Mouse (Mus musculus) left cerebral cortex, postnatal 4 days (tissue): ENCODE measurements around the gene Tgfa. TPM values are rescaled to one million over a fixed set of nuclear protein-coding genes. Genes with fewer than 3 reads are reported as not detected.
A peak's percentile ranks its signal among the peaks of the same experiment; 100 is the strongest.

Source experiments
- DNase-seq: peaks from one replicate; pipeline ENCODE4 v3.0.0-alpha.2; 2022
- intact Hi-C: fragments of 180-260 bp; cut with DNase I; formaldehyde crosslinking; loops from one replicate; pipeline ENCODE4 v1.15.1; 2025
- total RNA-seq, 2 experiments: library from RNA; stranded (reverse); gene quantifications; 2 replicates each; pipeline ENCODE4 v1.2.3; 2021

Gene Tgfa
- total RNA-seq = 10 to 100 TPM; 28.6 TPM

- DNase-seq = peak; percentile 57
- intact Hi-C loops = no loop called here
Measured at GRCm38 (mm10) chr6:86194941-86195932, at the start of gene Tgfa. TSS of gene Tgfa (plus strand) at chr6:86195223.

- no peak for DNase-seq
- intact Hi-C loops = no loop called here
Measured at GRCm38 (mm10) chr6:86148518-86148917, 46.5 kb upstream of the Tgfa start.

- DNase-seq = no peak
- intact Hi-C loops = no loop called here
Measured at GRCm38 (mm10) chr6:86149001-86149400, 46.0 kb upstream of the Tgfa start.

GRCm38 (mm10) chr6:86152676-86153075 lies 42.3 kb upstream of the Tgfa start:
- intact Hi-C loops = no loop called here
- DNase-seq = no peak

GRCm38 (mm10) chr6:86153436-86153990 lies 41.5 kb upstream of the Tgfa start:
- no peak for DNase-seq
- intact Hi-C loops = no loop called here

DNA sequence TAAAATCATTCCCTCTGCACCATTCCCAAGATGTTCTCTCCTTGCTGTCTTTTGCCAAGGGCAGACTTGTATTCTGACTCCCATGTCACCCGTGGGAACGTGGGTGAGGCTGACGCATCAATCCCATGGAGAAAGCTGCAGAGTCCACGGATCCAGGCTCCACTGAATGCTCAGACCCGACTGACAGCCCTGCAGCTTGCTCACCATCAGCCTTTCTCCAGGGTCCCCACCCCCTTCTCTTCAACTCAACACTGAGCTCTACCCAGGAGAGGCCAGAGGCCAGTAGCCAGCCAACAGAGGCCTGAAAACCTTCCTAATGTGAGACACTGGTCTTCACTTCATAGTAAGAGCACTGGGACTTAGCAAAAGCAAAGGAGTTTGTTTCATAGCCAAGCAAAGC lies 41.0 kb upstream of the Tgfa start:
- intact Hi-C loops = no loop called here

DNA sequence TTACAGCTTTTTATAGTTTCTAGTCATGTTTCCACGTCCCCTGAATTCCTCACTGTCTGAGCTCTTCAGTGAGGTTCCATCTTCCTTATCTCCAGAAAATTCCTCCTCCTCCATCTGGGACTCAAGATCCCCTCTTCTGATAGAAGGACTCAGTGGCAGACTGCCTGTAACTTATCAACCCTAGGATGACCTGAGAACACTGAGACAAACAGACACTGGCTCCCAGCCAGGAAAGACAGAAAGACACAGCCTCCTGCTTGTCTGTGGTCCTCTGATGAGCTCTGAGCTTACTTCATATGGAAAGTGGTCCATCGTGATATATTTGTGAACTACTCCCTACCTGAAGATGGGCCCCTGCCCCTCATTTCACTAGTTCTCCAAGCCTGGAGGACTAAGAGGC lies 40.5 kb upstream of the Tgfa start:
- intact Hi-C loops = no loop called here

More for the DNA sequence above, 41.0 kb upstream of the Tgfa start:
- DNase-seq = no peak

DNA sequence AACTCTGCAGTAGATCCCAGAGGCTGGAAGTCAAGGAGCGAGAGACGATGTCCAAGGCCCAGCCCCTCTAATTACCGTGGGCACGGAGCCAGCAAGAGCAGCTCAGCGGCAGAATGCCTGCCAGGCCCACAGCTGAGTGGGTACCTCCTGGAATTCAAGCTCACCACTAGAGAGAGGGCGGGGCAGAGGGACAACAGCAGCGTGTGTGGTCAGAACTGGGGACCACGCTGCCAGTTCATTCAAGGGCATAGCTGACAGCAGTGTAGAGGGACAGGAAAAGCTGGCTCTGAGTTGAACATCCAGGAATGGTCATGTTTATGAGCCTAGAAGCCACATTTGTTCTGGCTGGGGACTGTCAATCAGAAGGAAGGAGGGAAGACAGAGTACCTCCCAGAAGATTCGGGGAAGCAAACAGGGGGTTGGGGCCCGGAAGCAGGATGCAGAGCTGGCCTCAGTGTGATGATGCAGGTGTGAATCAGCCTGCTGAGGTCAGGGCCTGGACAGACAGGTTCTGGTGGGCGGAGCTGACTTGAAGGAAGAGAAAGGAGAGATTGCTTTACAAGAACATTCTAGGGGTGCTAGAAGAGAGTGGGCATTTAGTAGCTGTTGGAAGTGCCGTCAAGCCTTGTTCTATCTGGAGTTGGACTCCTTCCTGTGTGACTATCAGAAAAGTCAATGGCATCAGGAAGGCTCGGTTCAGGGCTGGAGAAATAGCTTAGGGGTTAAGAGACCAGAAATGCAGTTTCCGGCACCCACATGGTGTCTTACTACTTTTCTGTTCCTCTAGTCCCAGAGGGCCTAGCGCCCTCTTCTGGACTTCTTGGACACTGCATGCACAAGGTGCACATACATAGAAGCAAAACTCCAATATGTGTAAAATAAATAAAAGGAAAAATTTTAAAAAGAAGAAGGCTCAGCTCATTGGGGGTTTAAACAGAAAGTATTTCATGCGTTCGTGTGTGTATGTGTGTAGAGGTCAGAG lies 37.5 kb upstream of the Tgfa start:
- intact Hi-C loops = no loop called here
- DNase-seq = peak; percentile 85

More for the DNA sequence above, 40.5 kb upstream of the Tgfa start:
- no peak for DNase-seq

DNA sequence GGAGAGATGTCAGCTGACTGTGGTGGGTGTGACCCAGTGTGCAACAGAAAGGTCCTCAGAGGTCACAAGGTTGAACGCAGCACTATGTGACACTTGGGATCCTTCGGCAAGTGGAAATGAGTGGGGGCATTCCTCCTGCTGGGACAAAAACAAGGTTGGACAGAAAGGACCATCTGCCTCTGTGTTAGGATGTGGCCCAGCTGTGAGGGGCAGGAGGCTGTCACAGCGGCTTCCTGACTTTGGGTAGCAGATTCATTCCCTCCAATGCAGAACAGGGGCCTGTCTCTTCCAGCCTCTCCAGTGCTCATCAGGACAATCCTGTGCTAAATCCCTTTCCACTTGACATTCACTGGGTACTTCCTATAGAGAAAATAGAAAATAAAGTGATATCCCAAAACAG lies 34.1 kb upstream of the Tgfa start:
- DNase-seq = no peak
- intact Hi-C loops = no loop called here

- intact Hi-C loops = no loop called here
Measured at GRCm38 (mm10) chr6:86161586-86161985, 33.4 kb upstream of the Tgfa start.

DNA sequence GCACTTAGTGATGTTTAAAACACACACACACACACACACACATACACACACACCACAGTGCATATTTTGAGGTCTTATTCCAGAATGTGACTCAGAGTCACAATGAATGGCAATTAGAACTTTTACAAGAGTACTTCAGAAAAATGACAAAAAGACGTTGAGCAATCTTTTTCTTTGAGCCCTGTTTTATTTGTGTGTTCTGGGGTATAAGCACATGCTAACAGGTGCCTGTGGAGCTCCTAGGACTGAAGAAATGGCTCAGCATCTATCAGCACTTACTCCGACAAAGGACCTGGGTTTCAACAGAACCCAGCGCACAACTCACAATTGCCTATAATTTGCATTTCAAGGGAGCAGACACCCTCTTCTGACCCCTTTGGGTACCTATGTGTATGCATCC lies 31.0 kb upstream of the Tgfa start:
- intact Hi-C loops = no loop called here
- DNase-seq = no peak

More at GRCm38 (mm10) chr6:86161586-86161985, 33.4 kb upstream of the Tgfa start:
- DNase-seq = no peak

GRCm38 (mm10) chr6:86166426-86166825 lies 28.6 kb upstream of the Tgfa start:
- intact Hi-C loops = no loop called here
- DNase-seq = no peak

- DNase-seq = no peak
- intact Hi-C loops = no loop called here
Measured at GRCm38 (mm10) chr6:86167851-86168250, 27.2 kb upstream of the Tgfa start.

GRCm38 (mm10) chr6:86169166-86169565 lies 25.9 kb upstream of the Tgfa start:
- no peak for DNase-seq
- intact Hi-C loops = no loop called here

DNA sequence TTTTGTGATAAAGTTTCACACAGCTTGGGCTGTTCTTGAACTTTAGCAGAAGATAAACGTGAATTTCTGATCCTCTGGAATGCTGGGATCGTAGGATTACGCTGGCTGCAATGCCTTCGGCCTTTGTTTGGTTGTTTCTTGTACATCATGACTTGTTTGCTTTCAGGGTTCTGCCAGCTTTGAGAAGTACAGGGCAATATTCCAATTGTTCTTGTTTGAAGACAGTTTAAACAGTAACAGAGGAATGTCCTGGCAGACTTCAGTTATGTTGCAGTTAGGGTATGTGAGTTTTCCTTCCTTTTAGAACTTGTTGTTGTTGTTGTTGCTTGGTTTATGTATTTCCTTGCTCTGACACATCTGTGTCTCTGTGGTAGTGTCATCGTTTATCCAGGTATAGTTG lies 18.8 kb upstream of the Tgfa start:
- DNase-seq = no peak
- intact Hi-C loops = no loop called here

DNA sequence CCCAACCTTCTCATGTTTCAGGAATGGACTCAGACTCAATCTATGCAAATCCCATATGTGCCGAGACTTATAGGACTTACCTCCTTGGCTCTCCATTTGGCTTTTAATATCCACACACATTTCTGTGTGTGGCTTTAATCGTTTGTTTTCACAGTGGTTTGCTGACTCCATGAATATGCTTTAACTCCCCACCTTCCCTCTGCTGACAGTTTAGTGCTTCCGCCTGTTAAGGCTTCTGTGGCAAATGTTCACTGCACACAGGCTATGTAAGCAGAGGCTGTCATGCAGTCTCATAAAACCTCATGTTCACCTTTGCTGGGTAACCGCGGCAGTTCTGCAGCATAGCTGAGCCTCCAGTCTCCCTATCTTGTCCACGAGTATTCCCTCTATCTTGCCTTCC lies 18.3 kb upstream of the Tgfa start:
- intact Hi-C loops = no loop called here

GRCm38 (mm10) chr6:86177331-86177982 lies 17.6 kb upstream of the Tgfa start:
- intact Hi-C loops = no loop called here
- DNase-seq = no peak

More for the DNA sequence above, 18.3 kb upstream of the Tgfa start:
- DNase-seq = no peak

- no peak for DNase-seq
- intact Hi-C loops = no loop called here
Measured at GRCm38 (mm10) chr6:86180617-86181016, 14.4 kb upstream of the Tgfa start.

GRCm38 (mm10) chr6:86182016-86182415 lies 13.0 kb upstream of the Tgfa start:
- intact Hi-C loops = no loop called here
- no peak for DNase-seq

DNA sequence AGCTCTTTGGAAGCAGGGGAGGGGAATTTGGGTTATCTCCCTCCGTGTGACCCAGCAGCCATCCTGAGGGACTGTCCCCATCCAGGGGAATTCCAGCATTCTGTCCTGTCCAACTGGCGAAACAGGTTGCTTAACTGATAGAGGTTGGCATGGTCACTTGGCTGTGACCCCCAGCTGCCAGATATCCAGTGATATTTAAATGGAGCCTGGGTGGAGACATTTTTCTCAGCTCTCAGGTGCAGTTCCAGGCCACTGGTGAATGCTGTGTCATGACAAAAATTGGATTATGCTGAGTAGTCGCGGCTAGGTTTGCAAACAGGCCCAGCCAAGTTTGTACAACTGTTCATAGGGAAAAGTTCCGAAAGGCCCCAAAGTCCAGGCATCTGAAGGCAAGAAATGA lies 12.4 kb upstream of the Tgfa start:
- DNase-seq = no peak

More for the DNA sequence above, 12.4 kb upstream of the Tgfa start:
- intact Hi-C loops = no loop called here
